In genomic region chr4:150114505-150115061, GRCm38 (mm10) we compare ENCODE assay signal across 26 mouse cellular contexts. TPM values are rescaled to one million over a fixed set of nuclear protein-coding genes. Genes with fewer than 3 reads are reported as not detected.
A peak's percentile ranks its signal among the peaks of the same experiment; 100 is the strongest.
DNase-seq lines count a peak whose midpoint lies in the region; ATAC-seq and TF ChIP-seq lines count a peak whose summit lies in the region.
"Had no signal": no experiment of that assay in that cellular context is flagged by ENCODE, and none has a peak within 500 bp of the region (broad histone marks: within the 10 kb centered on the region; RNA-seq: fewer than 3 reads in every experiment).

No protein-coding gene starts in this region.

- no peaks in the 10 kb centered on the region for H3K36me3 ChIP-seq in hindbrain, postnatal 0 days (ENCODE audit: insufficient read depth, low read length)
- H3K36me3 ChIP-seq in hindbrain, embryonic 12.5 days, result no peaks in the 10 kb centered on the region
- H3K36me3 ChIP-seq in intestine, embryonic 15.5 days, result no peaks in the 10 kb centered on the region
- H3K36me3 ChIP-seq in kidney, postnatal 0 days (ENCODE audit: insufficient read depth, low read length), result no peaks in the 10 kb centered on the region
- no peaks in the 10 kb centered on the region for H3K36me3 ChIP-seq in stomach, postnatal 0 days (ENCODE audit: control insufficient read depth, insufficient read depth, low read length)
- H3K36me3 ChIP-seq: forebrain, embryonic 15.5 days; heart, embryonic 13.5 days; limb, embryonic 12.5 days; midbrain, embryonic 13.5 days had no signal

- intact Hi-C loops in left cerebral cortex, postnatal 10 days (cut with DNase I), result no loop called here

- no peaks in the 10 kb centered on the region for H3K27me3 ChIP-seq in hindbrain, postnatal 0 days (ENCODE audit: insufficient read depth, low read length)
- H3K27me3 ChIP-seq in hindbrain, embryonic 12.5 days, result no peaks in the 10 kb centered on the region
- H3K27me3 ChIP-seq in intestine, embryonic 15.5 days (replicated peaks), result no peaks in the 10 kb centered on the region
- no peaks in the 10 kb centered on the region for H3K27me3 ChIP-seq in kidney, postnatal 0 days (ENCODE audit: insufficient read depth, low read length)
- H3K27me3 ChIP-seq in stomach, postnatal 0 days (ENCODE audit: control insufficient read depth, insufficient read depth, low read length), result no peaks in the 10 kb centered on the region
- H3K27me3 ChIP-seq: forebrain, embryonic 15.5 days; limb, embryonic 12.5 days; midbrain, embryonic 13.5 days had no signal

- DNase-seq in hindbrain, postnatal 0 days (ENCODE audit: low spot score), result no peak
- no peak for DNase-seq in kidney, postnatal 0 days (ENCODE audit: low spot score)
- peak; percentile 59 for DNase-seq in stomach, postnatal 0 days (ENCODE audit: low spot score)
- no peak for DNase-seq in cerebellum, adult 18-20 months
- no peak for DNase-seq in left cerebral cortex, postnatal 10 days (ENCODE audit: extremely low spot score in 1 of 2, low spot score in 2 of 2)
- DNase-seq: adrenal gland, postnatal 14 days; cerebellum, adult 8-10 months; gastrocnemius, postnatal 10 days; heart, adult 2 months; heart, postnatal 14 days; lung, adult 18-20 months; lung, postnatal 10 days; thymus, postnatal 14 days had no signal

- no peak for TF ChIP-seq CTCF in hindbrain, postnatal 0 days (IDR thresholded peaks at IDR 0.05; ENCODE audit: low read depth)
- TF ChIP-seq CTCF in kidney, postnatal 0 days (IDR thresholded peaks at IDR 0.05; ENCODE audit: low read depth), result no peak
- no peak for TF ChIP-seq CTCF in stomach, postnatal 0 days (IDR thresholded peaks at IDR 0.05; ENCODE audit: low read depth)

- no peak overlapping the region for H3K4me3 ChIP-seq in hindbrain, postnatal 0 days (ENCODE audit: low read length)
- H3K4me3 ChIP-seq in hindbrain, embryonic 12.5 days, result no peak overlapping the region
- no peak overlapping the region for H3K4me3 ChIP-seq in intestine, embryonic 15.5 days (replicated peaks)
- no peak overlapping the region for H3K4me3 ChIP-seq in kidney, postnatal 0 days (replicated peaks; ENCODE audit: low read depth, low read length)
- no peak overlapping the region for H3K4me3 ChIP-seq in stomach, postnatal 0 days (ENCODE audit: low read depth, low read length)
- H3K4me3 ChIP-seq: forebrain, embryonic 15.5 days; heart, adult 2 months; heart, embryonic 13.5 days; layer of hippocampus, adult 2 months; limb, embryonic 12.5 days; midbrain, embryonic 13.5 days had no signal

- no peak for TF ChIP-seq EP300 in stomach, postnatal 0 days (optimal IDR thresholded peaks at IDR 0.05)

- no peak overlapping the region for H3K4me2 ChIP-seq in hindbrain, postnatal 0 days (ENCODE audit: low read depth, low read length)
- no peak overlapping the region for H3K4me2 ChIP-seq in hindbrain, embryonic 12.5 days (replicated peaks)
- H3K4me2 ChIP-seq in intestine, embryonic 15.5 days (replicated peaks), result no peak overlapping the region
- no peak overlapping the region for H3K4me2 ChIP-seq in kidney, postnatal 0 days (ENCODE audit: low read length)
- H3K4me2 ChIP-seq in stomach, postnatal 0 days (replicated peaks; ENCODE audit: low read depth), result no peak overlapping the region
- H3K4me2 ChIP-seq: forebrain, embryonic 15.5 days; heart, embryonic 13.5 days; limb, embryonic 12.5 days; liver, embryonic 11.5 days; midbrain, embryonic 13.5 days had no signal

- no peaks in the 10 kb centered on the region for H3K4me1 ChIP-seq in hindbrain, postnatal 0 days (ENCODE audit: insufficient read depth, low read length)
- peaks cover 6% of the 10 kb centered on the region for H3K4me1 ChIP-seq in hindbrain, embryonic 12.5 days
- H3K4me1 ChIP-seq in intestine, embryonic 15.5 days (replicated peaks), result peaks cover 11% of the 10 kb centered on the region
- 0 out of 2 replicates have a peak, but pooled peaks cover 4% of the 10 kb centered on the region for H3K4me1 ChIP-seq in kidney, postnatal 0 days (replicated peaks; ENCODE audit: insufficient read depth, low read length)
- no peaks in the 10 kb centered on the region for H3K4me1 ChIP-seq in stomach, postnatal 0 days (replicated peaks; ENCODE audit: control insufficient read depth, insufficient read depth)

- no peak overlapping the region for H3K27ac ChIP-seq in hindbrain, postnatal 0 days
- H3K27ac ChIP-seq in hindbrain, embryonic 12.5 days, result no peak overlapping the region
- no peak overlapping the region for H3K27ac ChIP-seq in intestine, embryonic 15.5 days
- H3K27ac ChIP-seq in kidney, postnatal 0 days, result no peak overlapping the region
- no peak overlapping the region for H3K27ac ChIP-seq in stomach, postnatal 0 days (replicated peaks)
- H3K27ac ChIP-seq: forebrain, embryonic 15.5 days; heart, adult 2 months; heart, embryonic 13.5 days; layer of hippocampus, adult 2 months; limb, embryonic 12.5 days; midbrain, embryonic 13.5 days had no signal

- no peaks in the 10 kb centered on the region for H3K9me3 ChIP-seq in hindbrain, postnatal 0 days (ENCODE audit: low read length)
- no peaks in the 10 kb centered on the region for H3K9me3 ChIP-seq in hindbrain, embryonic 12.5 days (replicated peaks)
- H3K9me3 ChIP-seq in intestine, embryonic 15.5 days, result no peaks in the 10 kb centered on the region
- H3K9me3 ChIP-seq in kidney, postnatal 0 days (replicated peaks; ENCODE audit: low read length), result no peaks in the 10 kb centered on the region
- no peaks in the 10 kb centered on the region for H3K9me3 ChIP-seq in stomach, postnatal 0 days (ENCODE audit: control insufficient read depth, low read length)
- H3K9me3 ChIP-seq: forebrain, embryonic 15.5 days; heart, embryonic 13.5 days; limb, embryonic 12.5 days; midbrain, embryonic 13.5 days had no signal

- H3K9ac ChIP-seq in hindbrain, postnatal 0 days (replicated peaks; ENCODE audit: low read length), result no peak overlapping the region
- H3K9ac ChIP-seq in hindbrain, embryonic 12.5 days, result no peak overlapping the region
- no peak overlapping the region for H3K9ac ChIP-seq in intestine, embryonic 15.5 days
- no peak overlapping the region for H3K9ac ChIP-seq in kidney, postnatal 0 days (ENCODE audit: low read depth, low read length)
- no peak overlapping the region for H3K9ac ChIP-seq in stomach, postnatal 0 days (ENCODE audit: low read length)
- H3K9ac ChIP-seq: forebrain, embryonic 15.5 days; heart, embryonic 13.5 days; limb, embryonic 12.5 days; midbrain, embryonic 13.5 days had no signal

- ATAC-seq in hindbrain, postnatal 0 days, result 0 out of 2 replicates have a peak, but pooled peaks have one; percentile 25
- ATAC-seq in hindbrain, embryonic 12.5 days (ENCODE audit: low FRiP score), result no peak
- ATAC-seq in intestine, embryonic 15.5 days, result peak; percentile 79
- ATAC-seq in kidney, postnatal 0 days (replicated peaks; ENCODE audit: low FRiP score, low read depth), result peak; percentile 81
- ATAC-seq in stomach, postnatal 0 days (ENCODE audit: low FRiP score, low TSS enrichment), result peak; percentile 87
- ATAC-seq: forebrain, embryonic 15.5 days; midbrain, embryonic 13.5 days had no signal

- WGBS in hindbrain, postnatal 0 days, result 93% methylated on average over 26 of the region's 26 CpGs
- 91% methylated on average over 26 of the region's 26 CpGs for WGBS in hindbrain, embryonic 12.5 days
- 83% methylated on average over 26 of the region's 26 CpGs for WGBS in intestine, embryonic 15.5 days
- 79% methylated on average over 26 of the region's 26 CpGs for WGBS in kidney, postnatal 0 days
- WGBS in stomach, postnatal 0 days, result 78% methylated on average over 26 of the region's 26 CpGs

RNA-seq across cellular contexts. Expression of gene Slc2a5, which starts 4.5 kb away (rescaled TPM):
- total RNA-seq in hindbrain, postnatal 0 days (2014; rRNA removed), result 1.5 and 2.9 TPM in 2 replicates
- 2.7 and 3.0 TPM in 2 replicates for polyA plus RNA-seq in hindbrain, postnatal 0 days (2015; fragmentation: Nextera tagmentation; extraction: Ambion mirVana)
- 1.7 and 2.1 TPM in 2 replicates for polyA plus RNA-seq in hindbrain, embryonic 12.5 days (2016; fragmentation: Nextera tagmentation; extraction: Ambion mirVana)
- 2.2 TPM in 2 replicates for polyA plus RNA-seq in intestine, embryonic 15.5 days (2015; fragmentation: Nextera tagmentation; extraction: Ambion mirVana)
- 8.1 and 9.3 TPM in 2 replicates for polyA plus RNA-seq in kidney, postnatal 0 days (2015; fragmentation: Nextera tagmentation; extraction: Ambion mirVana)
- 0.76 and 0.80 TPM in 2 replicates for polyA plus RNA-seq in stomach, postnatal 0 days (2015; fragmentation: Nextera tagmentation; extraction: Ambion mirVana)
- total RNA-seq in left cerebral cortex, postnatal 10 days (2021), result 1 to 10 TPM; 4.4 to 6.2 TPM

RNA-seq across cellular contexts. Expression of gene Gpr157, which starts 27.4 kb away (rescaled TPM):
- 4.9 and 5.4 TPM in 2 replicates for total RNA-seq in hindbrain, postnatal 0 days (2014; rRNA removed)
- polyA plus RNA-seq in hindbrain, postnatal 0 days (2015; fragmentation: Nextera tagmentation; extraction: Ambion mirVana), result 0.52 and 0.74 TPM in 2 replicates
- polyA plus RNA-seq in hindbrain, embryonic 12.5 days (2016; fragmentation: Nextera tagmentation; extraction: Ambion mirVana), result 0.68 TPM in 2 replicates
- 1.3 and 1.5 TPM in 2 replicates for polyA plus RNA-seq in intestine, embryonic 15.5 days (2015; fragmentation: Nextera tagmentation; extraction: Ambion mirVana)
- 0.18 and 0.28 TPM in 2 replicates for polyA plus RNA-seq in kidney, postnatal 0 days (2015; fragmentation: Nextera tagmentation; extraction: Ambion mirVana)
- 0.55 and 0.75 TPM in 2 replicates for polyA plus RNA-seq in stomach, postnatal 0 days (2015; fragmentation: Nextera tagmentation; extraction: Ambion mirVana)
- 1 to 10 TPM in 1 of 2 experiments, under 1 TPM in 1; 0.94 to 1.1 TPM for total RNA-seq in left cerebral cortex, postnatal 10 days (2021)

RNA-seq across cellular contexts. Expression of gene Slc2a7, which starts 34.2 kb away (rescaled TPM):
- total RNA-seq in hindbrain, postnatal 0 days (2014; rRNA removed), result not detected in 2 replicates
- polyA plus RNA-seq in hindbrain, postnatal 0 days (2015; fragmentation: Nextera tagmentation; extraction: Ambion mirVana), result not detected in 2 replicates
- polyA plus RNA-seq in hindbrain, embryonic 12.5 days (2016; fragmentation: Nextera tagmentation; extraction: Ambion mirVana), result not detected in 2 replicates
- polyA plus RNA-seq in intestine, embryonic 15.5 days (2015; fragmentation: Nextera tagmentation; extraction: Ambion mirVana), result 0.30 and 0.63 TPM in 2 replicates
- not detected in 2 replicates for polyA plus RNA-seq in kidney, postnatal 0 days (2015; fragmentation: Nextera tagmentation; extraction: Ambion mirVana)
- 0.24 TPM in 1 of 2 replicates, not detected in the other for polyA plus RNA-seq in stomach, postnatal 0 days (2015; fragmentation: Nextera tagmentation; extraction: Ambion mirVana)
- not detected for total RNA-seq in left cerebral cortex, postnatal 10 days (2021)
- total RNA-seq: adrenal gland, postnatal 14 days; gastrocnemius, postnatal 10 days; heart, adult 2 months; heart, postnatal 14 days; layer of hippocampus, adult 2 months; layer of hippocampus, postnatal 25 days; monocyte, adult 5-6 weeks had no signal
- polyA plus RNA-seq: embryonic facial prominence, embryonic 14.5 days; forebrain, embryonic 15.5 days; heart, adult 2 months; heart, embryonic 13.5 days; hindbrain, embryonic 11.5 days; limb, embryonic 12.5 days; liver, embryonic 11.5 days; midbrain, embryonic 13.5 days; neural tube, embryonic 11.5 days had no signal
